Mouse (Mus musculus) hindbrain, embryonic 11.5 days (tissue): ENCODE data around the gene Grip1. TPM values are rescaled to one million over a fixed set of nuclear protein-coding genes. Genes with fewer than 3 reads are reported as not detected.

Experiments used
- ATAC-seq: fragments of 200-750 bp; cut with Nextera tagmentation; 2 replicates; pipeline ENCODE4 v1.8.0; 2017; ENCODE audit warnings: mild to moderate bottlenecking, moderate TSS enrichment, moderate library complexity; ENCODE audit not compliant: low FRiP score
- DNase-seq: peaks from one replicate; pipeline ENCODE4 v3.0.0-alpha.2; 2015; ENCODE audit warnings: low spot score
- H3K27ac ChIP-seq: fragments of 300-500 bp; sonication (generic); 2 replicates; pipeline ENCODE4 v1.5.1; 2014; ENCODE audit warnings: mild to moderate bottlenecking, low read depth, low read length
- H3K27me3 ChIP-seq: fragments of 300-500 bp; sonication (generic); 2 replicates; pipeline ENCODE4 v1.6.1; 2014; ENCODE audit warnings: mild to moderate bottlenecking, low read length, moderate library complexity, mixed read lengths; ENCODE audit not compliant: control insufficient read depth, insufficient read depth
- H3K36me3 ChIP-seq: fragments of 300-500 bp; sonication (generic); 2 replicates; pipeline ENCODE4 v1.6.1; 2014; ENCODE audit warnings: mild to moderate bottlenecking, low read length, moderate library complexity, mixed read lengths; ENCODE audit not compliant: control insufficient read depth, insufficient read depth
- H3K4me1 ChIP-seq: fragments of 300-500 bp; sonication (generic); replicated peaks from 2 replicates; pipeline ENCODE4 v1.6.1; 2014; ENCODE audit warnings: low read length, mixed read lengths; ENCODE audit not compliant: control insufficient read depth, insufficient read depth
- H3K4me2 ChIP-seq: fragments of 300-500 bp; sonication (generic); replicated peaks from 2 replicates; pipeline ENCODE4 v1.6.1; 2014; ENCODE audit warnings: mild to moderate bottlenecking, low read depth, low read length
- H3K4me3 ChIP-seq: fragments of 300-500 bp; sonication (generic); 2 replicates; pipeline ENCODE4 v1.5.1; 2014; ENCODE audit warnings: low read depth, low read length
- H3K9ac ChIP-seq: fragments of 300-500 bp; sonication (generic); 2 replicates; pipeline ENCODE4 v1.6.1; 2014; ENCODE audit warnings: low read depth, low read length
- H3K9me3 ChIP-seq: fragments of 300-500 bp; sonication (generic); 2 replicates; pipeline ENCODE4 v1.6.1; 2016; ENCODE audit warnings: low read length; ENCODE audit not compliant: control insufficient read depth
- WGBS: fragments of 180-500 bp; shearing (Covaris S2); extraction: QIAGEN DNeasy Blood & Tissue Kit; methylation state at CpG from one replicate; pipeline ENCODE4 v1.1.7; 2014; 5-methylcytosine and 5-hydroxymethylcytosine counted together
- polyA plus RNA-seq: library from polyadenylated mRNA; unstranded; fragments of >200 nt; fragmentation: Nextera tagmentation; extraction: Ambion mirVana; gene quantifications from 2 replicates; pipeline ENCODE4 v1.2.1, GENCODE M21; 2014

Grip1 gene
- polyA plus RNA-seq, 1 experiment from 2014 or later, result 11.8 TPM

GRCm38 (mm10) chr10:119630401-119630800, 176.8 kb downstream of the Grip1 start:
- ATAC-seq (no peak), DNase-seq (no peak)
- no peaks in the 10 kb centered on the region for H3K27me3 ChIP-seq
- H3K4me1 ChIP-seq, result no peaks in the 10 kb centered on the region
- no peaks in the 10 kb centered on the region for H3K9me3 ChIP-seq
- H3K4me3 ChIP-seq, result no peak overlapping the region
- no peaks in the 10 kb centered on the region for H3K36me3 ChIP-seq
- WGBS, result 78% methylated on average over 5 of the region's 5 CpGs
- no peak overlapping the region for H3K9ac ChIP-seq
- no peak overlapping the region for H3K27ac ChIP-seq
- no peak overlapping the region for H3K4me2 ChIP-seq

- Histone ChIP-seq H3K4me3 (no peak overlapping the region), H3K36me3 (no peaks in the 10 kb centered on the region), H3K27me3 (no peaks in the 10 kb centered on the region), H3K9ac (no peak overlapping the region), H3K4me2 (no peak overlapping the region), H3K9me3 (no peaks in the 10 kb centered on the region), H3K27ac (no peak overlapping the region), H3K4me1 (no peaks in the 10 kb centered on the region)
- DNase-seq (no peak), ATAC-seq (no peak)
- WGBS, result 83% methylated on average over 9 of the region's 9 CpGs
Measured at GRCm38 (mm10) chr10:119631966-119632365, 178.3 kb downstream of the Grip1 start.

- WGBS, result 74% methylated on average over 6 of the region's 6 CpGs
- Histone ChIP-seq H3K36me3 (no peaks in the 10 kb centered on the region), H3K4me3 (no peak overlapping the region)
Measured at GRCm38 (mm10) chr10:119634544-119634943, 180.9 kb downstream of the Grip1 start.

GRCm38 (mm10) chr10:119640534-119640933, 186.9 kb downstream of the Grip1 start:
- no peaks in the 10 kb centered on the region for H3K36me3 ChIP-seq
- H3K4me1 ChIP-seq, result 0 out of 2 replicates have a peak, but pooled peaks cover 2% of the 10 kb centered on the region
- no peak overlapping the region for H3K9ac ChIP-seq
- H3K27ac ChIP-seq, result no peak overlapping the region
- H3K27me3 ChIP-seq, result no peaks in the 10 kb centered on the region
- 83% methylated on average over 10 of the region's 10 CpGs for WGBS
- ATAC-seq, result no peak
- H3K4me2 ChIP-seq, result no peak overlapping the region
- no peak overlapping the region for H3K4me3 ChIP-seq
- H3K9me3 ChIP-seq, result no peaks in the 10 kb centered on the region
- no peak for DNase-seq

More at GRCm38 (mm10) chr10:119634544-119634943, 180.9 kb downstream of the Grip1 start:
- DNase-seq (no peak), ATAC-seq (no peak)
- Histone ChIP-seq H3K4me2 (no peak overlapping the region), H3K27ac (no peak overlapping the region), H3K9ac (no peak overlapping the region), H3K9me3 (no peaks in the 10 kb centered on the region), H3K27me3 (no peaks in the 10 kb centered on the region), H3K4me1 (no peaks in the 10 kb centered on the region)

GRCm38 (mm10) chr10:119641011-119641410, 187.4 kb downstream of the Grip1 start:
- Histone ChIP-seq H3K27me3 (no peaks in the 10 kb centered on the region), H3K9ac (no peak overlapping the region), H3K4me2 (no peak overlapping the region), H3K36me3 (no peaks in the 10 kb centered on the region), H3K4me3 (no peak overlapping the region), H3K4me1 (0 out of 2 replicates have a peak, but pooled peaks cover 2% of the 10 kb centered on the region), H3K27ac (no peak overlapping the region), H3K9me3 (no peaks in the 10 kb centered on the region)
- 50% methylated on average over 12 of the region's 12 CpGs for WGBS
- peak; percentile 60 for DNase-seq
- peak; percentile 60; the same call in 1 of the 2 replicates for ATAC-seq

- Histone ChIP-seq H3K27me3 (no peaks in the 10 kb centered on the region), H3K4me3 (no peak overlapping the region), H3K36me3 (no peaks in the 10 kb centered on the region), H3K4me2 (no peak overlapping the region), H3K27ac (no peak overlapping the region), H3K9me3 (no peaks in the 10 kb centered on the region), H3K9ac (no peak overlapping the region), H3K4me1 (0 out of 2 replicates have a peak, but pooled peaks cover 2% of the 10 kb centered on the region)
- DNase-seq (no peak), ATAC-seq (no peak)
- WGBS, result 49% methylated on average over 5 of the region's 5 CpGs
Measured at GRCm38 (mm10) chr10:119644289-119644688, 190.7 kb downstream of the Grip1 start.

GRCm38 (mm10) chr10:119646500-119647439, 193.1 kb downstream of the Grip1 start:
- Histone ChIP-seq H3K36me3 (no peaks in the 10 kb centered on the region), H3K4me2 (no peak overlapping the region), H3K27me3 (no peaks in the 10 kb centered on the region), H3K27ac (no peak overlapping the region), H3K4me3 (no peak overlapping the region), H3K9ac (no peak overlapping the region), H3K9me3 (no peaks in the 10 kb centered on the region), H3K4me1 (no peaks in the 10 kb centered on the region)
- WGBS, result 69% methylated on average over 29 of the region's 29 CpGs
- DNase-seq (peak; percentile 86), ATAC-seq (0 out of 2 replicates have a peak, but pooled peaks have one; percentile 38)

- 69% methylated on average over 7 of the region's 7 CpGs for WGBS
- H3K4me3 ChIP-seq, result no peak overlapping the region
- no peak overlapping the region for H3K9ac ChIP-seq
- no peak overlapping the region for H3K27ac ChIP-seq
- H3K27me3 ChIP-seq, result no peaks in the 10 kb centered on the region
- no peaks in the 10 kb centered on the region for H3K36me3 ChIP-seq
- DNase-seq, result no peak
- ATAC-seq, result peak; percentile 57
- no peak overlapping the region for H3K4me2 ChIP-seq
- no peaks in the 10 kb centered on the region for H3K4me1 ChIP-seq
- H3K9me3 ChIP-seq, result no peaks in the 10 kb centered on the region
Measured at GRCm38 (mm10) chr10:119660677-119661353, 207.2 kb downstream of the Grip1 start.
